Mouse (Mus musculus) cerebellum, adult 11 months (tissue): Measurements from ENCODE around the gene Crip2.

Experiments used
- DNase-seq: peaks from one replicate; pipeline ENCODE4 v3.0.0; 2022

The Crip2 gene

GRCm38 (mm10) chr12:113139908-113140615 lies at the start of gene Crip2:
Gene Crip2 (plus strand): TSS chr12:113140236.
- DNase-seq: peak; percentile 43

GRCm38 (mm10) chr12:113097040-113097439 lies 43.0 kb upstream of the Crip2 start:
- DNase-seq: no peak

- peak; percentile 56 for DNase-seq
These were observed 42.2 kb upstream of the Crip2 start, which contains the start of gene Mta1 for GRCm38 (mm10) chr12:113097749-113098281. Gene Mta1 (plus strand): TSS chr12:113098278.

- peak; percentile 54 for DNase-seq
These were observed 41.4 kb upstream of the Crip2 start for GRCm38 (mm10) chr12:113098530-113099151.

- no peak for DNase-seq
These were observed 40.4 kb upstream of the Crip2 start for GRCm38 (mm10) chr12:113099470-113100237.

- DNase-seq: peak; percentile 64
These were observed 39.5 kb upstream of the Crip2 start for GRCm38 (mm10) chr12:113100448-113101076.

GRCm38 (mm10) chr12:113101251-113101960 lies 38.6 kb upstream of the Crip2 start:
- no peak for DNase-seq

GRCm38 (mm10) chr12:113102461-113102860 lies 37.6 kb upstream of the Crip2 start:
- DNase-seq: peak; percentile 63

- DNase-seq: no peak
These were observed 36.1 kb upstream of the Crip2 start for GRCm38 (mm10) chr12:113103846-113104451.

GRCm38 (mm10) chr12:113106386-113106785 lies 33.6 kb upstream of the Crip2 start:
- DNase-seq: no peak

- DNase-seq: no peak
These were observed 32.5 kb upstream of the Crip2 start for GRCm38 (mm10) chr12:113107431-113108124.

GRCm38 (mm10) chr12:113108528-113109283 lies 31.3 kb upstream of the Crip2 start:
- no peak for DNase-seq

GRCm38 (mm10) chr12:113109801-113110200 lies 30.2 kb upstream of the Crip2 start:
- no peak for DNase-seq

GRCm38 (mm10) chr12:113114141-113114540 lies 25.9 kb upstream of the Crip2 start:
- no peak for DNase-seq

GRCm38 (mm10) chr12:113114856-113115538 lies 25.0 kb upstream of the Crip2 start:
- DNase-seq: no peak

- peak; percentile 74 for DNase-seq
These were observed 20.3 kb upstream of the Crip2 start for GRCm38 (mm10) chr12:113119516-113120410.

- no peak for DNase-seq
These were observed 15.3 kb upstream of the Crip2 start for GRCm38 (mm10) chr12:113124726-113125125.

GRCm38 (mm10) chr12:113130732-113131131 lies 9.3 kb upstream of the Crip2 start:
- DNase-seq: no peak

GRCm38 (mm10) chr12:113131601-113132000 lies 8.4 kb upstream of the Crip2 start:
- no peak for DNase-seq
